Mouse (Mus musculus) frontal cortex, postnatal 14 days (tissue): Measurements from ENCODE around the gene Fkbpl.

ENCODE experiments used
- DNase-seq, 2 experiments: peaks; one replicate each; pipeline ENCODE4 v3.0.0; 2022; ENCODE audit warnings: low spot score in 2 of 2

The Fkbpl gene

GRCm38 (mm10) chr17:34664472-34664871 is 19.9 kb downstream of the Fkbpl start:
- no peak for DNase-seq

GRCm38 (mm10) chr17:34670235-34670634 is 25.7 kb downstream of the Fkbpl start, which contains the start of gene Tnxb:
TSS of gene Tnxb (plus strand) at chr17:34670535.
- DNase-seq, result no peak

DNA sequence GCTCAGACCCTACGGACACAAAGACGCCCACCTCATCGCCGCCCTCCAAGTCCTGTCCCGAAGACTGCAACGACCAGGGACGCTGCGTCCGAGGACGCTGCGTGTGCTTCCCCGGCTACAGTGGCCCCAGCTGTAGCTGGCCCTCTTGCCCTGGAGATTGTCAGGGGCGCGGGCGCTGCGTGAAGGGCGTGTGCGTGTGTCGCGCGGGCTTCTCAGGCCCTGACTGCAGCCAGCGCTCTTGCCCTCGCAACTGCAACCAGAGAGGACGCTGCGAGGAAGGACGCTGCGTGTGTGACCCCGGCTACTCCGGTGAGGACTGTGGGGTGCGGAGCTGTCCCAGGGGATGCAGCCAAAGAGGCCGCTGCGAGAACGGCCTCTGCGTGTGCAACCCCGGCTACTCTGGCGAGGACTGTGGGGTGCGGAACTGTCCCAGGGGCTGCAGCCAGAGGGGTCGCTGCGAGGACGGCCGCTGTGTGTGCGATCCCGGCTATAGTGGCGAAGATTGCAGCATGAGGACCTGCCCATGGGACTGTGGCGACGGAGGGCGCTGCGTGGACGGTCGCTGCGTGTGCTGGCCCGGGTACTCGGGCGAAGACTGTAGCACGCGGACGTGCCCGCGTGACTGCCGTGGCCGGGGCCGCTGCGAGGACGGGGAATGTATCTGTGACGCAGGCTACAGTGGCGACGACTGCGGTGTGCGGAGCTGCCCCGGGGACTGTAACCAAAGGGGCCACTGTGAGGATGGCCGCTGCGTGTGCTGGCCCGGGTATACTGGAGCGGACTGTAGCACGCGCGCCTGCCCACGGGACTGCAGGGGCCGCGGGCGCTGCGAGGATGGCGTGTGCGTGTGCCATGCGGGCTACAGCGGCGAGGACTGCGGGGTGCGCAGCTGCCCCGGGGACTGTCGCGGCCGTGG is 26.8 kb downstream of the Fkbpl start:
- no peak for DNase-seq

GRCm38 (mm10) chr17:34672246-34672792 is 27.8 kb downstream of the Fkbpl start:
- DNase-seq, result no peak

DNA sequence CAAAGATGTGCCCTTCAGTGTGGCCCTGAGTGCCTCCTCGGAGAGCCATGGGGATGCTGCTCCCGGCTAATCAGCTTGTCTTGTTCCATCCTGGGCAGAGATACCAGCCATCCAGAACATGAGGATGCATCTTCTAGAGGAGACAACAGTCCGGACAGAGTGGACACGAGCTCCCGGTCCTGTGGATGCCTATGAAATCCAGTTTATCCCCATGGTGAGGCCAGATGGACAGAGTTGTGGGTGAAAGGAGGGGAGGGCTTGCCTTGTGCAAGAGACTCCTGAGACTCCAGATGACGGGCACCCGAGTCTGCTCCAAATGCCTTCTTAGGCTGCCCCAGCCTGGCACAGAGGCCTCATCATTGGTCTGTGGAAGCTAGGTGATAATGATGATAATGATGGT is 28.6 kb downstream of the Fkbpl start:
- no peak for DNase-seq

- no peak for DNase-seq
Measured at GRCm38 (mm10) chr17:34674524-34675204, 30.1 kb downstream of the Fkbpl start.

DNA sequence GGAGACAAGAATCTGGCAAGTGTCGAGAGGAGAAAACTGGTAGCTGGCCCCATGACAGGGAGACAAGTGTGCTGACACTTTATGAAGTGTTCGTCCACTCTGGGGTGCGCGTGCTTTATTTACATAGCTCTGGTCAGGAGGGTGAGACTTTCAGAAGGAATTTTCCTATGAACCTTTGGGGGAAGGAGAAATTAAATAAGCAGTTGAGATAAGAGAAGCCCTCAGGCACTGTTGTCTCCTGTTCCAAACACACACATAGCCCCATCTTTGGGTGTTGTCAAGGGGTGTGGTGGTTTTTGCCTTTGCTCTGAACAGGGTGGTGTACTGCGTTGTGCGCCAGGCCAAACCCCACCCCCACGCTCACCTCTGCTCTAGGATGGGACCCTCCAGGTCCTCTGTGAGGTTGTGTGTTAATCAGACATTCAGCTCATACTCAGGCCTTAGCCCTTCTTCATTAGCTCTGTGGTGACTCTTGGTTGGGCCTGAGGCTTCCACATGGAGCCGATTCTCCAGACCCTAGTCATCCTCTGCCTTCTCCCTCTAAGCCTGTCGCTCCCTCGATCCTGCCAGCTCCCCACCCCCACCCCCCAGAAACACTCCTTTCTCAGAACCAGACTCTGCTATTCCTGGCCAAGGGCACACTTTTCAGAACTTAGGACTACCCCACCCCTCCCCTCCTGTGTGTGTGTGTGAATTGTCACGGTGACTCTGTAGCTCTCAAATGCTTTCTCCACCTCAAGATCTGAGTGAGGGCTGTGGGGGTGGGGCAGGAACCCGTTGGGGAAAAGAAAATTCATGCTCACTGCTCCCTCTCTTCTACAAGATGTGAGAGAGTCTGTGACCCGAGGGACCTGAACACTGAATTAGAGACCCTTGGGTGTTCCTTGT is 30.9 kb downstream of the Fkbpl start:
- no peak for DNase-seq

GRCm38 (mm10) chr17:34676093-34676460 is 31.5 kb downstream of the Fkbpl start:
- DNase-seq, result no peak

GRCm38 (mm10) chr17:34676671-34677070 is 32.1 kb downstream of the Fkbpl start:
- no peak for DNase-seq

- no peak for DNase-seq
Measured at GRCm38 (mm10) chr17:34680191-34680590, 35.6 kb downstream of the Fkbpl start.

DNA sequence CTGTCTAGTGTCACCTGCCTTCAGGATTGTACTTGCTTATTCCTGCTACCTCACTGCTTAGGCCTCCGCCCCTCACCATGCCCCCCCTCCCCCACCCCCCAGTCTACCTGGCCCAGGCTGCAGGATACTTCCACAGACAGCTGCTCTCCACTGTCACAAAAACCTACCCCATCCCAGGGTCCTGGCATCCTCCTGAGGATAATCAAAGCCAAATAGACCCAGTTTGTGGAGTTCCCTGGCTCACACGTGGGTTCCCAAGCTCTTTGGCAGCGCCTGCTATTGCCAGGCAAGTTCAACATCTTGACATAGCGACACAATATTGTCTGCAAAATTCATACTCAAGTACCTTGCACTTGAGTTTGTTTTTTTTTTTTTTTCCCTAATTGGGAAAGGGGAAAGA is 36.1 kb downstream of the Fkbpl start:
- DNase-seq, result no peak

GRCm38 (mm10) chr17:34681132-34681571 is 36.6 kb downstream of the Fkbpl start:
- no peak for DNase-seq

DNA sequence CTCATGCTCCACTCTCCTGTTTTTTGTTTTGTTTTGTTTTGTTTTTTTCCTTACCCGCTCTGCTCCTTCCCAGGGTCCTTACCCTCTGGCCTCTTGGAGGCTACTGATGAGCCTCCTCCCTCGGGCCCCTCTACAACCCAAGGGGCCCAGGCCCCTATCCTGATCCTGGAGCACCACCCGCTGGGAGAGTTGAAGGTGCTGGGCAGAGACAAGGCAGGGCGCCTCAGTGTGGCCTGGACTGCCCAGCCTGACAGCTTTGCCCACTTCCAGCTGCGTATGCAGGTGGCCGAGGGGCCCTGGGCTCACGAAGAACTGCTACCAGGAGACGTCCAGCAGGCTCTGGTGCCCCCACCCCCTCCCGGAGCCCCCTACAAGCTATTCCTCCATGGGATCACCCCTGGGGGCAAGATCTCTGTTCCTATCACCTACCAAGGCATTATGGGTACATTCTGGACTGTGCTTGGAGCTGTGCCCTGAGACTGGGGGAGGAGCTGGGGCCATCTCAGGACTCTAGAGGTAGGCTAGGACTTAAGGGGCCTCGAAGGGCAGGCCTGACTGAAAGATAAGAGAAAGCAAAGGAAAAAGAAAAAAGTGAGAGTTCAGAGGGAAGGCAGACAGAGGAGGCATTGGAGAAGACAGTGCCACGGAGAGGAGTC is 37.4 kb downstream of the Fkbpl start:
- DNase-seq, result no peak

- no peak for DNase-seq
Measured at GRCm38 (mm10) chr17:34683179-34683578, 38.6 kb downstream of the Fkbpl start.

GRCm38 (mm10) chr17:34683686-34684220 is 39.2 kb downstream of the Fkbpl start:
- DNase-seq, result no peak

DNA sequence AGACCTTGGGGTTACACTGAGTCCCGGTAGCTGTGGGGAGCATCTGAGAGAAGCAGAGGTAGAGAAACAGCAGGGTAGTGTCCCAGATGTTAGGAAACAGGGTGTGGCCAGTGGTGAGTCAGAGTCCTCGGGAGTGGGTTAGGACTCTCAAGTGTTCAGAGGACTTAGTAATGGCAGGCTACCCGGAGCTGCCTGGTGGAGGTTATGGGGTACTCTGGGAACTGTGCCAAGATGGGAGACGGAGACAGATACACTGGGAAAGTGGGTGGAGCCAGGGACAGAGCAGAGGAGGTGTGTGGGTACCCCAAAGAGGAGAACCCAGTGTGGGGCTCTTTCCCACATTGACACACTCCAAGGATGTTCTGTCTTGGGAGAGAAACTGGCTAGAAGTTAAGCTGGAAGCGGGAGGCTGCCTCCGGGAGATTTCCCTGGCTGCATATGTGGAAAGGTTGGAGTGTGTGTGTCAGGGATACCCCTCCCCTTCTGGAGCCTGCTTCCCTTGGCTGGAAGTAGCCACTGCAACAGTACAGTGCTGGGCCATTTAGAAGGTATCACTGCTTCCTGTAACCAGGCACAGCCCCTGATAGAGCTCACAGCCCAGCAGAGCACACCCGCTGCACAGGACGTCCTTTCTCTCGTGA is 39.8 kb downstream of the Fkbpl start:
- DNase-seq, result no peak

DNA sequence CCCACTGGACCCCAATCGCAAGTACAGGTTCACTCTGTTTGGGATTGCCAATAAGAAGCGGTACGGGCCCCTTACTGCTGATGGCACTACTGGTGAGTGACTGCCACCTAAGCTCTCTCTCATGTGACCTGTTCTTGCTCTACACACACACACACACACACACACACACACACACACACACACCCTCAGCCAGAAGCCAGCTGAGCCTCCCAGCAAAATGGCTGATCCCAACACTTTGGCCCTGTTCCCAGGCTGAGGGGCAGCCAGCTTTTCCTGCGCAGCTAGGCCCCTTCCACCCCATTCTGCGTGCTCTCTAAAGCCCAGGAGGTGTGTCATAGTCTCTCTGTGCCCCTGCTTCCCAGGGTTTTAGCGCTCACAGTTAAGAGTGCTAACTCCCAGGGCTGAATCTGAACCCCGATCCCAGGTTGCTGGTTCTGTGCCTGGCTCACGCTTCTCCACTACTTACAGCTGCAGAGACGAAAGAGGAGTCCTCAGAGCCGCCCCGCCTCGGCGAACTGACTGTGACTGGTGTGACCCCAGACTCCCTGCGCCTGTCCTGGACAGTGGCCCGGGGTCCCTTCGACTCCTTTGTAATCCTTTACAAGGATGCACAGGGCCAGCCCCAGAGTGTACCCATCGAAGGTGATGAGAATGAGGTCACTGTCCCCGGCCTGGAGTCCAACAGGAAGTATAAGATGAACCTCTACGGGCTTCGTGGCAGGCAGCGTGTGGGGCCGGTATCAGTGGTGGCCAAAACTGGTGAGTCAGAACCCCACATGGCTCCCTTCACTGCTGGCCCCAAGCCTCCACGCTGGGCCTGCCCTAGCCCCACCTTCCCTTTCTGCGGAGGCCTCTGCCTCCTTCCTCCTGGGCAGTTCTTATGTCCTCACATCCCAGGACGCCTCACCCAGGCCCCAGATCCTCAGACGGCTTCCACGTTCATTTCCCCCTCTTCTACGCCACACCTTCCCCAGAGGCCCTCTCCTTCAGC is 40.9 kb downstream of the Fkbpl start:
- no peak for DNase-seq

- no peak for DNase-seq
Measured at GRCm38 (mm10) chr17:34688889-34689288, 44.3 kb downstream of the Fkbpl start.

DNA sequence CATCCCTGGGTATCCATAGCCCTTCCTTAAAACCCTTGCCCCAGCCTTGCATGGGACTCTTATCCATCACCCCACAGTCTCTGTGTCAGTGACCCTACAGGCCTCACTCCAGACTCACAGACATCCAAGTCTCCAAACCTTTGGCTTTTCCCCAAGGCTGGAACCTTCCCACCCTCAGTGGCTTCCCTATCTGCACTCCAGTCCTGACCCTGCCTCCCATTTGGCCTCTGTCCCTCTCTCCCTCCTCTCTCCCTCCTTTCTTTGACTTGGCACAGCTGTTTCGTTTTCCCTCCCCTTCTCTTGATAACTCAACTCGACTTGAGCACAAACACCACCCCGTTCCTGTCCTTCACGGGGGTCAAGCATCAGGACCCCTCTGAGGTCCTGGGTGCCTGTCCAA is 45.9 kb downstream of the Fkbpl start:
- no peak for DNase-seq
